Mouse (Mus musculus) adrenal gland, postnatal 10 days (tissue): ENCODE measurements around the gene Gm10715. TPM values are rescaled to one million over a fixed set of nuclear protein-coding genes. Genes with fewer than 3 reads are reported as not detected.
"Not testable (repeated sequence)": the region's sequence is repeated elsewhere in the genome, so short reads cannot be mapped to it uniquely, and the experiment has no call there.

Experiments used
- DNase-seq: peaks from one replicate; pipeline ENCODE4 v3.0.0; 2021; ENCODE audit warnings: mixed read lengths
- microRNA-seq: library from miRNA; unstranded; fragments of <30 nt; microRNA quantifications from one replicate; pipeline ENCODE4 v1.2.0, GENCODE M21; 2021
- total RNA-seq, 2 experiments: library from RNA; stranded (reverse); gene quantifications; 2 replicates each; pipeline ENCODE4 v1.2.3; 2021

The Gm10715 gene
- total RNA-seq, 2 experiments from 2014 or later, result not detected

- not testable (repeated sequence) for DNase-seq
Measured at GRCm38 (mm10) chr9:3024912-3025467, 11.7 kb upstream of the Gm10715 start, which contains the start of gene Gm10717. Gene Gm10717, plus strand, starts transcription at chr9:3025417.

DNA sequence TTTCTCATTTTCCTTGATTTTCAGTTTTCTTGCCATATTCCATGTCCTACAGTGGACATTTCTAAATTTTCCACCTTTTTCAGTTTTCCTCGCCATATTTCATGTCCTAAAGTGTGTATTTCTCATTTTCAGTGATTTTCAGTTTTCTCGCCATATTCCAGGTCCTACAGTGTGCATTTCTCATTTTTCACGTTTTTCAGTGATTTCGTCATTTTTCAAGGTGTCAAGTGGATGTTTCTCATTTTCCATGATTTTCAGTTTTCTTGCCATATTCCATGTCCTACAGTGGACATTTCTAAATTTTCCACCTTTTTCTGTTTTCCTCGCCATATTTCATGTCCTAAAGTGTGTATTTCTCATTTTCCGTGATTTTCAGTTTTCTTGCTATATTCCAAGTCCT lies 11.0 kb upstream of the Gm10715 start:
- DNase-seq, result peak; percentile 65

- not testable (repeated sequence) for DNase-seq
Measured at GRCm38 (mm10) chr9:3026136-3026535, 10.5 kb upstream of the Gm10715 start.

- DNase-seq, result peak; percentile 3
Measured at GRCm38 (mm10) chr9:3026741-3027140, 9.9 kb upstream of the Gm10715 start.

GRCm38 (mm10) chr9:3027200-3027599 lies 9.5 kb upstream of the Gm10715 start:
- DNase-seq, result not testable (repeated sequence)

GRCm38 (mm10) chr9:3029276-3030000 lies 7.2 kb upstream of the Gm10715 start:
- DNase-seq, result peak; percentile 29

DNA sequence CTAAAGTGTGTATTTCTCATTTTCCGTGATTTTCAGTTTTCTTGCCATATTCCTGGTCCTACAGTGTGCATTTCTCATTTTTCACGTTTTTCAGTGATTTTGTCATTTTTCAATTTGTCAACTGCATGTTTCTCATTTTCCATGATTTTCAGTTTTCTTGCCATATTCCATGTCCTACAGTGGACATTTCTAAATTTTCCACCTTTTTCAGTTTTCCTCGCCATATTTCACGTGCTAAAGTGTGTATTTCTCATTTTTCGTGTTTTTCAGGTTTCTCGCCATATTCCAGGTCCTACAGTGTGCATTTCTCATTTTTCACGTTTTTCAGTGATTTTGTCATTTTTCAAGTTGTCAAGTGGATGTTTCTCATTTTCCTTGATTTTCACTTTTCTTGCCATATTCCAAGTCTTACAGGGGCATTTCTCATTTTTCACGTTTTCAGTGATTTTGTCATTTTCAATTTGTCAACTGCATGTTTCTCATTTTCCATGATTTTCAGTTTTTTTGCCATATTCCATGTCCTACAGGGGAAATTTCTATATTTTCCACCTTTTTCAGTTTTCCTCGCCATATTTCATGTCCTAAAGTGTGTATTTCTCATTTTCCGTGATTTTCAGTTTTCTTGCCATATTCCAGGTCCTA lies 5.9 kb upstream of the Gm10715 start:
- not testable (repeated sequence) for DNase-seq

- DNase-seq, result not testable (repeated sequence)
Measured at GRCm38 (mm10) chr9:3034299-3034698, 2.4 kb upstream of the Gm10715 start, which contains the start of gene Gm17535. Gene Gm17535, plus strand, starts transcription at chr9:3034599.

DNA sequence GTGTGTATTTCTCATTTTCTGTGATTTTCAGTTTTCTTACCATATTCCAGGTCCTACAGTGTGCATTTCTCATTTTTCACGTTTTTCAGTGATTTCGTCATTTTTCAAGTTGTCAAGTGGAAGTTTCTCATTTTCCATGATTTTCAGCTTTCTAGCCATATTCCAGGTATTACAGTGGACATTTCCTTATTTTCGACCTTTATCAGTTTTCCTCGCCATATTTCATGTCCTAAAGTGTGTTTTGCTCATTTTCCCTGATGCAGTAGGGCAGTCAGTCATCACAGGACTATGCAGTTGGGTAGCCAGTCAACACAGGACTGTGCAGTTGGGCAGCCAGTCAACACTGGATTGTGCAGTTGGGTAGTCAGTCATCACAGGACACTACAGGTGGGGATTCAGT lies 1.5 kb downstream of the Gm10715 start:
- not testable (repeated sequence) for DNase-seq

Small RNAs within 50 kb of the gene (microRNA-seq; reads per million reads assigned to microRNA genes)
- gene Mir101c, result not detected

Other genes with a start within 250 kb of the Gm10715 start
- not detected for gene Gm10722, start 36.0 kb upstream of the Gm10715 start, total RNA-seq
- 1 to 10 TPM in 1 of 2 experiments, not detected in 1; 1.1 TPM for gene Gm11168, start 33.5 kb upstream of the Gm10715 start, total RNA-seq
- 1 to 10 TPM in 1 of 2 experiments, not detected in 1; 1.1 TPM for gene Gm10721, start 23.7 kb upstream of the Gm10715 start, total RNA-seq
- not detected for gene Gm10720, start 21.2 kb upstream of the Gm10715 start, total RNA-seq
- 1 to 10 TPM; 1.3 to 1.7 TPM for gene Gm10719, start 19.5 kb upstream of the Gm10715 start, total RNA-seq
- 1 to 10 TPM; 1.4 to 3.2 TPM for gene Gm10718, start 13.3 kb upstream of the Gm10715 start, total RNA-seq
- gene Gm10717, start 11.5 kb upstream of the Gm10715 start, total RNA-seq, result 1 to 10 TPM in 1 of 2 experiments, under 1 TPM in 1; 0.57 to 1.8 TPM
- gene Gm17535, start 2.3 kb upstream of the Gm10715 start, total RNA-seq, result not detected